ENCODE assay signal across 11 mouse cellular contexts in the genomic region with DNA sequence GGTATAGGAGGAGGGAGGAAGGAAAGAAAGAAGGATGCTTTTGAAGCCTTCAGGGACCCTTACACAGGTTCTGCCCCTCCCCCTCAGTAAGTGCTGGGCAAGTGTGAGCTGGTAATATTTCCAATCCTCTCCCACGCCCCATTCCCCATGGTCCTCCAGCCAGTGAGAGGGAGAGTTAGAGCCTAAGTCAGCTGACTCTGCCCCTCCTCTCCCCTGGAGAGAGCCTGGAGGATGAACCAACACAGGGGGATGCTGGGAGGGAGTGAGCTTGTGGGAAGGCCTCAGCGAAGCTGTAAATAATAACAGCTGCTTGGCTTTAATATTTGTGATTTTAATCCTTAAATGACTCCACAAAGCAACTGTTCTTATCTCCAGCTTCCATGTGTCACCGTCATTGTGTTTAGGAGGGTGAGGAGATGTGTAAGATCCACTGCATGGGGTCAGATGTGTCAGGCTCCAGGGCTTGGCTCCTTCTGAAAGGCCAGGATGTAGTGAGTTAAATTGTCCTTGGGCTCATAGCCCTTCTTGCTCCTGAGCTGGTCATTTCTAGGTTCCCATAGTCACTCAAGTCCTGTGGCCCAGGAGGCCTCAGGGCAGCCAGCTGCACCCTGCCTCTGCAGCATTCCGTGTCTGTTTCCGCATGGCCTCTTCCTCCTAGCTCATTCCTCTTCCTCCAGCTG.
DNase-seq lines count a peak whose midpoint lies in the region; TF ChIP-seq lines count a peak whose summit lies in the region.
"Had no signal": no experiment of that assay in that cellular context is flagged by ENCODE, and none has a peak within 500 bp of the region (broad histone marks: within the 10 kb centered on the region; RNA-seq: fewer than 3 reads in every experiment).

No protein-coding gene starts in this region.

- no peak for TF ChIP-seq POLR2A in brain, embryonic 14.5 days (IDR thresholded peaks at IDR 0.05; ENCODE audit: borderline replicate concordance, extremely low read depth, insufficient read depth, insufficient read length, poor library complexity, severe bottlenecking)

- no peak for TF ChIP-seq CTCF in brain, embryonic 14.5 days (IDR thresholded peaks at IDR 0.05; ENCODE audit: borderline replicate concordance, extremely low read depth, insufficient read depth, insufficient read length)

- peak; percentile 54 for DNase-seq in heart, adult 18-20 months
- no peak for DNase-seq in heart, adult 8-10 months (ENCODE audit: low spot score)
- DNase-seq in ES-CJ7 (ENCODE audit: low read depth, low spot score) = peak; percentile 22
- peak; percentile 52 for DNase-seq in brain, embryonic 14.5 days (ENCODE audit: low read depth)
- DNase-seq in kidney, postnatal 10 days = peak; percentile 55
- DNase-seq in urinary bladder, postnatal 25 days (ENCODE audit: low spot score) = no peak
- no peak for DNase-seq in urinary bladder, postnatal 36 days (ENCODE audit: low spot score in 2 of 2)
- no peak for DNase-seq in layer of hippocampus, adult 9-11 months
- DNase-seq: adrenal gland, postnatal 10 days; forebrain, postnatal 0 days; left cerebral cortex, postnatal 4 days had no signal

Comparison
In these comparisons a context has a peak if more than half of its experiments do, and no peak if none do; other contexts are left out.
1. DNase-seq: peak in heart, adult 18-20 months (2 of 2), ES-CJ7 (single experiment), brain, embryonic 14.5 days (single experiment) and kidney, postnatal 10 days (single experiment); none in heart, adult 8-10 months (single experiment), urinary bladder, postnatal 25 days (single experiment), urinary bladder, postnatal 36 days (0 of 2) and layer of hippocampus, adult 9-11 months (single experiment).